Mouse (Mus musculus) neural tube, embryonic 11.5 days (tissue): Measurements from ENCODE around the gene Topbp1. TPM values are rescaled to one million over a fixed set of nuclear protein-coding genes. Genes with fewer than 3 reads are reported as not detected.

ENCODE experiments used
- ATAC-seq: fragments of 200-750 bp; cut with Nextera tagmentation; 2 replicates; pipeline ENCODE4 v1.8.0; 2017; ENCODE audit warnings: moderate number of reproducible peaks, mild to moderate bottlenecking, moderate TSS enrichment, moderate library complexity; ENCODE audit not compliant: insufficient read depth, low FRiP score, low TSS enrichment
- DNase-seq: peaks from one replicate; pipeline ENCODE4 v3.0.0-alpha.2; 2015; ENCODE audit warnings: low spot score
- H3K27ac ChIP-seq: fragments of 300-500 bp; sonication (generic); 2 replicates; pipeline ENCODE4 v1.5.1; 2014; ENCODE audit warnings: low read depth, mild to moderate bottlenecking, low read length
- H3K27me3 ChIP-seq: fragments of 300-500 bp; sonication (generic); 2 replicates; pipeline ENCODE4 v1.6.1; 2014; ENCODE audit warnings: mild to moderate bottlenecking, low read length, mixed read lengths; ENCODE audit not compliant: control insufficient read depth, insufficient read depth
- H3K36me3 ChIP-seq: fragments of 300-500 bp; sonication (generic); 2 replicates; pipeline ENCODE4 v1.6.1; 2014; ENCODE audit warnings: mild to moderate bottlenecking, low read length, moderate library complexity, mixed read lengths; ENCODE audit not compliant: control insufficient read depth, insufficient read depth
- H3K4me1 ChIP-seq: fragments of 300-500 bp; sonication (generic); 2 replicates; pipeline ENCODE4 v1.6.1; 2014; ENCODE audit warnings: low read length, mixed read lengths; ENCODE audit not compliant: control insufficient read depth, insufficient read depth
- H3K4me2 ChIP-seq: fragments of 300-500 bp; sonication (generic); 2 replicates; pipeline ENCODE4 v1.6.1; 2014; ENCODE audit warnings: low read depth, mild to moderate bottlenecking, moderate library complexity
- H3K4me3 ChIP-seq: fragments of 300-500 bp; sonication (generic); 2 replicates; pipeline ENCODE4 v1.5.1; 2014; ENCODE audit warnings: low read depth, low read length
- H3K9ac ChIP-seq: fragments of 300-500 bp; sonication (generic); 2 replicates; pipeline ENCODE4 v1.6.1; 2014; ENCODE audit warnings: mild to moderate bottlenecking, low read length
- H3K9me3 ChIP-seq: fragments of 300-500 bp; sonication (generic); 2 replicates; pipeline ENCODE4 v1.6.1; 2016; ENCODE audit warnings: low read length; ENCODE audit not compliant: control insufficient read depth
- WGBS: fragments of 180-500 bp; shearing (Covaris S2); extraction: QIAGEN DNeasy Blood & Tissue Kit; methylation state at CpG from one replicate; pipeline ENCODE4 v1.1.7; 2014; 5-methylcytosine and 5-hydroxymethylcytosine counted together
- polyA plus RNA-seq: library from polyadenylated mRNA; unstranded; fragments of >200 nt; fragmentation: Nextera tagmentation; extraction: Ambion mirVana; gene quantifications from 2 replicates; pipeline ENCODE4 v1.2.1, GENCODE M21; 2014

The Topbp1 gene
- polyA plus RNA-seq, 1 experiment from 2014 or later = 85.0 TPM

DNA sequence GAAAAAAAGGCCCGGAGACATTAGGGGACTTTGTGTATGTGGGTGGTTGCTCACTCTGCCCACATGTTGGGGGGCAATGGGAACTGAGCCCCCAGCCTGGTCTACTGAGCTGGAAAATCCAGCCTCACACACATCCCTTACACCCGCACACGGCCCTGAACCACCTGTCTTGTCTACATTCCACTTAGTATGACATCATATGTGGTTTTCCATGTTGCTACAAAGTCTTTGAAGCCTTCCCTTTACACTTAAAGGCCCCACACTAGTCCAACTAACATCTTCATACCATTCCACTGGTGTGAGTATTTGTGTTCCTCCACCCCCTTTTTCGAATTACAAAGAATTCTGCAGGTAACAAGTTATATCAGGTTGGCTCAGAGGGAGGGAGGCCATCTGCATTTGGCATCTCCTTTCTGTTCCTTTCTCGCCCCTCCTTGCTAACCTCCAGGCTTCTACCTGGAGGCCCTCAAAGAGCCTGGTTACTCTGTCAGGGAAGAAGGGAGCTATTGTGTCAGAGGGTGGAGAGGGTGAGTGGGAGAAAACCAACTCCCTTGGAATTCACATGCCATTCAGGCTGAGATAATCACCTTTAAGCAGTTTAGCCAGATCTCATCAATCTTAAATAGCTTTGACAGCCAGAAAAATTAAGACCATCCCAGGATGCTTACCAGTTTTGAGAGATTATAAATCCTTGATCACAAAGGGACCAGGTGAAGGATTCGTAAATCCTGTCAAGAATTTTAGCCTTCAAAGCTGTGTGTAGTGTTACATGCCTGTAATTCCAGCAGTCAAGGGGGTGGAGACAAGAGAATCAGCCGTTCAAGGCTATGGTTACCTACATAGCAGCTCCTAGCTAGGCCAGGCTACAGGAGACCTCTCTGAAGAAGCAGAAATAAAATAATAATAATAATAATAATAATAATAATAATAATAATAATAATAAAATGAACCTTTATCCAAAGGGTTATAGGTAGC is 71.6 kb downstream of the Topbp1 start:
- ATAC-seq = no peak
- no peaks in the 10 kb centered on the region for H3K27me3 ChIP-seq
- H3K9ac ChIP-seq = no peak overlapping the region
- H3K9me3 ChIP-seq = no peaks in the 10 kb centered on the region
- WGBS = 80% methylated on average over 7 of the region's 7 CpGs
- H3K27ac ChIP-seq = no peak overlapping the region
- H3K4me2 ChIP-seq = no peak overlapping the region
- H3K36me3 ChIP-seq = no peaks in the 10 kb centered on the region
- no peak for DNase-seq
- H3K4me3 ChIP-seq = no peak overlapping the region
- H3K4me1 ChIP-seq = no peaks in the 10 kb centered on the region

DNA sequence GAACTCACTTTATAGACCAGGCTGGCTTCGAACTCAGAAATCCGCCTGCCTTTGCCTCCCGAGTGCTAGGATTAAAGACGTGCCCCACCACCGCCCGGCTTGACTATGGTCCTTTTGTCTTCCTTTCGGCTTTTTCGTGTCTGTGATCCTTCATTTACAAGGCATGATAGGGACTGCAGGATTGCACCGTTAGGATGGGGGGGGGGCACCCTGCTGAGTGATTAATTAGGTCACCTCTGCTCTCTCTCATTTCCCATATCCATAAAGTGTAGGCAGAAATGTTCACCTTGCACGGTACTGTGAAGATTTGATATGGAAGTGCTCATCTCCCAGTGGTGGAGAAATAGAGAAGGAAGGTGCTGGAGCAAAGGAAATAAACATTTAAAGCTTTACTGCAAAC is 73.7 kb downstream of the Topbp1 start:
- Histone ChIP-seq H3K27ac (no peak overlapping the region), H3K4me1 (no peaks in the 10 kb centered on the region), H3K9me3 (no peaks in the 10 kb centered on the region), H3K4me2 (no peak overlapping the region), H3K36me3 (no peaks in the 10 kb centered on the region), H3K9ac (no peak overlapping the region), H3K27me3 (no peaks in the 10 kb centered on the region), H3K4me3 (no peak overlapping the region)
- DNase-seq (no peak), ATAC-seq (no peak)
- 49% methylated on average over 10 of the region's 10 CpGs for WGBS

DNA sequence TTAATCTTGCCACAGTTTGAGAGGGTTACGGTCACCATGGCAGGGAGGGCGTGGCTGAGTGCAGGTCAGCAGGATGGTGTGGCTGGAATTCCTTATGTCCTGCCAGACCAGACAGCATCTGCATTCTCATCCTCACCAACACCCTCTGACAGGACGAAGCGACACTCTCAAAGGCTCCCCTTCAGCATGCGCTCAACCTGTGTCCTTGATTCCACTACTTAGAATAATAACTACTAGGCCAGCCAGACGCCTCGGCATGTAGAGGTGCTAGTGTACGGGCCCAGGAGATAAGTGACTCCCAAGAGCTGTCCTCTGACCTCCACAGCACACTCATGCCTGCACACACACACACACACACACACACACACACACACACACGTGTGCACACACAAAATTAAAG is 74.2 kb downstream of the Topbp1 start:
- H3K9me3 ChIP-seq = no peaks in the 10 kb centered on the region
- no peaks in the 10 kb centered on the region for H3K36me3 ChIP-seq
- H3K27me3 ChIP-seq = no peaks in the 10 kb centered on the region
- no peak for ATAC-seq
- H3K4me3 ChIP-seq = no peak overlapping the region
- no peak for DNase-seq
- H3K4me1 ChIP-seq = no peaks in the 10 kb centered on the region
- H3K4me2 ChIP-seq = no peak overlapping the region
- H3K27ac ChIP-seq = no peak overlapping the region
- no peak overlapping the region for H3K9ac ChIP-seq
- 70% methylated on average over 9 of the region's 9 CpGs for WGBS

DNA sequence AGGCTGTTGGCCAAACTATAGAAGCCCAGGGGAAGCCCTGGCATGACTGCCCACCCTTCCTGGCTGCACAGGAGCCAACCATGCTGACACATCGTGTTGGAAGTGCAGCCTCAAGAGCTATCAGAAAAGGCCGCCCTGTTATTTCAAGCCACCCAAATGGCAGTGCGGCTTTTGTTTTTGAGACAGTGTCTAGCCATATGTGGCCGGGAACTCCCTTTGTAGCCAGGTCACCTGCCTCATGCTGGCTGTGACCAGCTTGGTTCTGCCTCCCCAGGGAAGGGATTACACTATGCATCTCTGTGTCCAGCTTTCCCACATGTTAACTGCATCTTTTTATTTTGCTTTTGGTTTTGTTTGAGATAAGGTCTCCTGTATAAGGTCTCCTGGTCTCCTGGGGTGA is 75.6 kb downstream of the Topbp1 start:
- ATAC-seq (no peak), DNase-seq (no peak)
- H3K36me3 ChIP-seq = no peaks in the 10 kb centered on the region
- H3K9ac ChIP-seq = no peak overlapping the region
- H3K4me3 ChIP-seq = no peak overlapping the region
- H3K27ac ChIP-seq = no peak overlapping the region
- no peaks in the 10 kb centered on the region for H3K4me1 ChIP-seq
- H3K4me2 ChIP-seq = no peak overlapping the region
- H3K9me3 ChIP-seq = no peaks in the 10 kb centered on the region
- no peaks in the 10 kb centered on the region for H3K27me3 ChIP-seq
- 83% methylated on average over 4 of the region's 4 CpGs for WGBS

DNA sequence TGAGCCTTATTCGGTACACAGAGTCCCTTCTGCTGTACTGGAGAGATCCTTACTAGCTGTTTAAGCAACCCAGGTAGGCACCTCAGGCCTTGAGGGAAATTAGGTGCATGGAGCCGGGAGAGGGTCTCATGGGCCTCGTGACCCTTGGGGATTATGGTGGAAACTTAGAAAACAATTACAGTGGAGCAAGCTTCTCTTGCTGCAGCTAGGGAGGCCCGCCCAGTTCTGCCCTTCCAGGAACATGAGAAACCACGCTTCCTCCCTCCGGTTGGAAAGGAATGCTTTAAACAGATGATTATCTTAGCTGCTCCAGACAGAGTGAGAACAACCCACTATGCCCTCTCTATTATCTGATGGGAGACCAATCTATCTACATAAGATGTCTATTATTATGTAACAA is 78.0 kb downstream of the Topbp1 start:
- Histone ChIP-seq H3K9ac (no peak overlapping the region), H3K4me3 (no peak overlapping the region), H3K9me3 (no peaks in the 10 kb centered on the region), H3K36me3 (no peaks in the 10 kb centered on the region), H3K4me1 (0 out of 2 replicates have a peak, but pooled peaks cover 3% of the 10 kb centered on the region), H3K27me3 (no peaks in the 10 kb centered on the region), H3K27ac (no peak overlapping the region), H3K4me2 (no peak overlapping the region)
- 76% methylated on average over 6 of the region's 6 CpGs for WGBS
- no peak for ATAC-seq
- DNase-seq = no peak

DNA sequence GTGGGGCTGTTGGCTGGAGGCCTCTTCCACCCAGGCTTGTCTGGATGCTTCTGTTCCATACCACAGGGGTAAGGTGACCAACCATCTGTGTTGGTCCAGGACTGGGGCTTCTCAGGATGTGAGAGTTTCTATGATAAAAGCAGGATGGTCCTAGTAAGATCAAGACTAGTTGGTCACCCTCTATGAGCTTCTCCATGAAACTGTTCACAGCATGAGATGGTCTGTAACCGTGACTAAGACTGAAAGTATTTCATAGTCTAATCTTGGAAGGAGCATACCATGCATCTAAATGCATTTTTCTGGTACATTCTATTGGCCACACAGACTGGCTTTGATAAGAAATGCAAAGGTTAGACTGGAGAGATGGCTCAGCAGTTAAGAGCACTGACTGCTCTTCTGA is 78.6 kb downstream of the Topbp1 start:
- 87% methylated on average over 1 of the region's 1 CpGs for WGBS
- Histone ChIP-seq H3K4me1 (0 out of 2 replicates have a peak, but pooled peaks cover 3% of the 10 kb centered on the region), H3K27ac (no peak overlapping the region), H3K36me3 (no peaks in the 10 kb centered on the region), H3K9ac (no peak overlapping the region), H3K9me3 (no peaks in the 10 kb centered on the region), H3K27me3 (no peaks in the 10 kb centered on the region), H3K4me3 (no peak overlapping the region), H3K4me2 (no peak overlapping the region)
- ATAC-seq = no peak
- DNase-seq = no peak

DNA sequence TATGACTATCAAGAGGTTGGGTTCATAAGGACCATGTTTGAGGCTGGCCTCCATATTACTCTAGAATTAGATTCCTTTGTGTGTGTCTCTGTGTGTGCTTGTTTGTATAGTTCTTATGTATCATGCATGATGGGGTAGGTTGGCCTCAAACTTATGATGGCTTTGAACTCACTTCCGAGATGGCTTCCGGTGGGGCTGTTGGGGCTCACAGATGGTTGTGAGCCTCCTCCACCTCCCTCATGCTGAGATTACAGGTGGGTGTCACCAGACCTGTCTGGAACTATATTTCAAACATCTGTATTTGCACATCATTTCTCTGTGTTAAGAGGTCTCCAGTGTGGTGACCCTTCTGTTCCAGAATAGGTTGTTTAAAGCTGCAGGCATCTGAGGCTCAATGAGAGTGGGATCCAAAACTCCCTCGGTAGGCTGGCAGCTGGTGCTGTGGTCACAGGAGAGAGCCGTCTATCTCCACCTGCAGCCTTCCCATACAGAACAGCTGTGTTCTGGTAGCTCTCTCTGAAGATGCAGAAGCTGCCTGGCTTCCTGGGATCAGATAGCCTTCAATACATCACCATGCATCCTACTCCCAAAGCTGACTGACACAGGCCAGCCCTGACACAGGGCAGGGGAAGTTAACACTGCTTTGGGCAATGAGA is 79.3 kb downstream of the Topbp1 start:
- WGBS = 74% methylated on average over 4 of the region's 4 CpGs
- ATAC-seq = no peak
- no peaks in the 10 kb centered on the region for H3K9me3 ChIP-seq
- no peaks in the 10 kb centered on the region for H3K27me3 ChIP-seq
- H3K4me3 ChIP-seq = no peak overlapping the region
- H3K36me3 ChIP-seq = no peaks in the 10 kb centered on the region
- 0 out of 2 replicates have a peak, but pooled peaks cover 3% of the 10 kb centered on the region for H3K4me1 ChIP-seq
- no peak overlapping the region for H3K9ac ChIP-seq
- H3K27ac ChIP-seq = no peak overlapping the region
- DNase-seq = no peak
- no peak overlapping the region for H3K4me2 ChIP-seq

DNA sequence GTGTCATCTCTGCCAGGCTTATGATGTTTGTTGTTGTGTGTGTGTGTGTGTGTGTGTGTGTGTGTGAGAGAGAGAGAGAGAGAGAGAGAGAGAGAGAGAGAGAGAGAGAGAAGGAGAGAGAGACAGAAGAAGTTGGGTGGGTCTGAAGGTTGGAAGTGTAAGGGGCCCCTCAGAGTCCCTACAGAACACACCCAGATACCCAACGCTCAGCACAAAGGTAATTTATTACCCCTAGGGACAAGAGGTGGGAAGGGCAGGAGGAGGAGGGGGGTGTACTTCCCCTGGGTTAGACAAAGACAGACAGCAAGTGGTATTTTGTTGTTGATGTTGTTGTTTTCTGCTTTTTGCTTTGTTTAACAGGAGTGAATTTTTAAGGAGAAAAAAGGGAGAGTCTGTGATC is 80.6 kb downstream of the Topbp1 start:
- H3K36me3 ChIP-seq = no peaks in the 10 kb centered on the region
- DNase-seq = no peak
- H3K4me2 ChIP-seq = no peak overlapping the region
- H3K9me3 ChIP-seq = no peaks in the 10 kb centered on the region
- 0% methylated on average over 1 of the region's 1 CpGs for WGBS
- no peak overlapping the region for H3K27ac ChIP-seq
- 0 out of 2 replicates have a peak, but pooled peaks cover 3% of the 10 kb centered on the region for H3K4me1 ChIP-seq
- no peaks in the 10 kb centered on the region for H3K27me3 ChIP-seq
- no peak overlapping the region for H3K9ac ChIP-seq
- no peak for ATAC-seq
- no peak overlapping the region for H3K4me3 ChIP-seq
